Mouse (Mus musculus) heart, embryonic 11.5 days (tissue): ENCODE measurements around the gene Nfu1. TPM values are rescaled to one million over a fixed set of nuclear protein-coding genes. Genes with fewer than 3 reads are reported as not detected.
"Not testable (repeated sequence)": the region's sequence is repeated elsewhere in the genome, so short reads cannot be mapped to it uniquely, and the experiment has no call there.

Source experiments
- ATAC-seq: fragments of 200-750 bp; cut with Nextera tagmentation; replicated peaks from 2 replicates; pipeline ENCODE4 v1.8.0; 2017; ENCODE audit warnings: moderate library complexity; ENCODE audit not compliant: insufficient number of reproducible peaks, low FRiP score, low TSS enrichment
- H3K27ac ChIP-seq: fragments of 300-500 bp; sonication (generic); 2 replicates; pipeline ENCODE4 v1.5.1; 2014; ENCODE audit warnings: mild to moderate bottlenecking, low read depth, low read length
- H3K27me3 ChIP-seq: fragments of 300-500 bp; sonication (generic); 2 replicates; pipeline ENCODE4 v1.6.1; 2014; ENCODE audit warnings: mild to moderate bottlenecking, low read length, mixed read lengths; ENCODE audit not compliant: control insufficient read depth, insufficient read depth
- H3K36me3 ChIP-seq: fragments of 300-500 bp; sonication (generic); 2 replicates; pipeline ENCODE4 v1.6.1; 2014; ENCODE audit warnings: mild to moderate bottlenecking, low read length, moderate library complexity, mixed read lengths; ENCODE audit not compliant: control insufficient read depth, insufficient read depth
- H3K4me1 ChIP-seq: fragments of 300-500 bp; sonication (generic); 2 replicates; pipeline ENCODE4 v1.6.1; 2014; ENCODE audit warnings: low read length; ENCODE audit not compliant: control insufficient read depth, insufficient read depth
- H3K4me2 ChIP-seq: fragments of 300-500 bp; sonication (generic); 2 replicates; pipeline ENCODE4 v1.6.1; 2014; ENCODE audit warnings: mild to moderate bottlenecking, moderate library complexity
- H3K4me3 ChIP-seq: fragments of 300-500 bp; sonication (generic); 2 replicates; pipeline ENCODE4 v1.5.1; 2014; ENCODE audit warnings: low read depth, low read length
- H3K9ac ChIP-seq: fragments of 300-500 bp; sonication (generic); 2 replicates; pipeline ENCODE4 v1.6.1; 2014; ENCODE audit warnings: mild to moderate bottlenecking, low read depth, low read length, moderate library complexity
- H3K9me3 ChIP-seq: fragments of 300-500 bp; sonication (generic); replicated peaks from 2 replicates; pipeline ENCODE4 v1.6.1; 2016; ENCODE audit warnings: low read length; ENCODE audit not compliant: control insufficient read depth
- WGBS: fragments of 180-500 bp; shearing (Covaris S2); extraction: QIAGEN DNeasy Blood & Tissue Kit; methylation state at CpG from one replicate; pipeline ENCODE4 v1.1.7; 2014; ENCODE audit not compliant: insufficient replicate concordance; 5-methylcytosine and 5-hydroxymethylcytosine counted together
- polyA plus RNA-seq: library from polyadenylated mRNA; unstranded; fragments of >200 nt; fragmentation: Nextera tagmentation; extraction: Ambion mirVana; gene quantifications from 2 replicates; pipeline ENCODE4 v1.2.1, GENCODE M21; 2014

Gene Nfu1
- polyA plus RNA-seq, 1 experiment from 2014 or later: 96.8 TPM

DNA sequence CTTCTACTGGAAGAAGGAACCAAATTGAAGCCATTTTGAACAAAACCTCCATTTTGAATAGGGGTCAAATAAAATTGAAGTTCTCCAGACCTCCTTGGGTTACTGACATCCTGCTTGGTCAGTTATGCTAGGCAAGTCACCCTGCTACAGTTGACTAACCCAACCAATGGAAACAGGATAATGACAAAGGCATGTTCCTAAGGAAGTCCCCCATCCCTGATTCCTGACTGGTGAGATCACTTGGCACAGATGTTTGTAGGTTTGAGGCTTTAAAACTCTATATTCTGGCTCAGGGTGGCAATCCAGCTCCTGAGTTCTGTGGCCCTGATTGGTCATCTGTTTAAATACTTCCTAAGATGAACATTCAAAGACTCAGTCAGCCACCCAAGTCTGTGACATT is 3.5 kb upstream of the Nfu1 start:
- H3K36me3 ChIP-seq: no peaks in the 10 kb centered on the region
- no peak overlapping the region for H3K4me3 ChIP-seq
- H3K9ac ChIP-seq: no peak overlapping the region
- no peak overlapping the region for H3K4me2 ChIP-seq
- ATAC-seq: no peak
- H3K27ac ChIP-seq: no peak overlapping the region
- no peaks in the 10 kb centered on the region for H3K27me3 ChIP-seq
- H3K4me1 ChIP-seq: 0 out of 2 replicates have a peak, but pooled peaks cover 4% of the 10 kb centered on the region
- H3K9me3 ChIP-seq: no peaks in the 10 kb centered on the region

GRCm38 (mm10) chr6:87009692-87010328 is 774 bp downstream of the Nfu1 start:
- Histone ChIP-seq H3K9me3 (no peaks in the 10 kb centered on the region), H3K27ac (peak overlapping the region; percentile 89), H3K4me2 (peak overlapping the region; percentile 70), H3K9ac (peak overlapping the region; percentile 95), H3K4me3 (peak overlapping the region; percentile 95), H3K36me3 (no peaks in the 10 kb centered on the region), H3K4me1 (0 out of 2 replicates have a peak, but pooled peaks cover 6% of the 10 kb centered on the region), H3K27me3 (no peaks in the 10 kb centered on the region)
- WGBS: under 1% methylated on average over 36 of the region's 36 CpGs
- peak; percentile 92 for ATAC-seq

- WGBS: 62% methylated on average over 4 of the region's 4 CpGs
- Histone ChIP-seq H3K27ac (no peak overlapping the region), H3K4me1 (no peaks in the 10 kb centered on the region), H3K4me2 (no peak overlapping the region), H3K9me3 (0 out of 2 replicates have a peak, but pooled peaks cover 3% of the 10 kb centered on the region), H3K9ac (no peak overlapping the region), H3K27me3 (no peaks in the 10 kb centered on the region), H3K36me3 (peaks cover 16% of the 10 kb centered on the region; the same call in 1 of the 2 replicates), H3K4me3 (no peak overlapping the region)
- ATAC-seq: no peak
Observed at GRCm38 (mm10) chr6:87016916-87017315, 7.9 kb downstream of the Nfu1 start.

- Histone ChIP-seq H3K4me3 (no peak overlapping the region), H3K36me3 (peaks cover 22% of the 10 kb centered on the region), H3K9me3 (0 out of 2 replicates have a peak, but pooled peaks cover 3% of the 10 kb centered on the region), H3K4me1 (no peaks in the 10 kb centered on the region), H3K27ac (no peak overlapping the region), H3K27me3 (no peaks in the 10 kb centered on the region), H3K4me2 (no peak overlapping the region), H3K9ac (no peak overlapping the region)
- 85% methylated on average over 8 of the region's 8 CpGs for WGBS
- ATAC-seq: no peak
Observed at GRCm38 (mm10) chr6:87018874-87019273, 9.8 kb downstream of the Nfu1 start.

- Histone ChIP-seq H3K9me3 (0 out of 2 replicates have a peak, but pooled peaks cover 3% of the 10 kb centered on the region), H3K4me3 (no peak overlapping the region), H3K27me3 (no peaks in the 10 kb centered on the region), H3K4me1 (peaks cover 7% of the 10 kb centered on the region), H3K4me2 (no peak overlapping the region), H3K36me3 (peaks cover 32% of the 10 kb centered on the region), H3K27ac (no peak overlapping the region), H3K9ac (no peak overlapping the region)
- WGBS: 95% methylated on average over 12 of the region's 12 CpGs
- no peak for ATAC-seq
Observed at GRCm38 (mm10) chr6:87021791-87022190, 12.8 kb downstream of the Nfu1 start.

- Histone ChIP-seq H3K4me2 (no peak overlapping the region), H3K9ac (no peak overlapping the region), H3K4me1 (peaks cover 10% of the 10 kb centered on the region), H3K27ac (no peak overlapping the region), H3K36me3 (peaks cover 17% of the 10 kb centered on the region), H3K4me3 (no peak overlapping the region), H3K27me3 (no peaks in the 10 kb centered on the region), H3K9me3 (no peaks in the 10 kb centered on the region)
- no peak for ATAC-seq
- 83% methylated on average over 7 of the region's 7 CpGs for WGBS
Observed at GRCm38 (mm10) chr6:87026980-87027379, 17.9 kb downstream of the Nfu1 start.

GRCm38 (mm10) chr6:87028881-87029280 is 19.8 kb downstream of the Nfu1 start:
- Histone ChIP-seq H3K27ac (no peak overlapping the region), H3K9me3 (no peaks in the 10 kb centered on the region), H3K4me3 (no peak overlapping the region), H3K36me3 (peaks cover 10% of the 10 kb centered on the region), H3K4me2 (no peak overlapping the region), H3K27me3 (no peaks in the 10 kb centered on the region), H3K9ac (no peak overlapping the region), H3K4me1 (peaks cover 10% of the 10 kb centered on the region)
- no peak for ATAC-seq

DNA sequence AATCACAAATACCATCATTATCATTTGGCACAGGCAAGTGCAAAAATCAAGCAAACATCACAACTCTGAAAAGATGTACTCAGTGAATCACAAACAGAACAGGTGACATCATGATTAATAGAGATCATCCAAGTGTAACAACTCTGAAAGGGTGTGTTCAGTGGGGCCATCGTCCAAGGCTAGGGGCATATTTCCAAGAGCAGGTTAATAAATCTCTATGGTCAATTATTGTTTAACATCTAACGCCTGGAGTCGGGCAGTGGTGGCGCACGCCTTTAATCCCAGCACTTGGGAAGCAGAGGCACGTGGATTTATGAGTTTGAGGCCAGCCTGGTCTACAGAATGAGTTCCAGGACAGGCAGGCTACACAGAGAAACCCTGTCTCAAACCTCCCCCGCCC is 22.3 kb downstream of the Nfu1 start:
- H3K36me3 ChIP-seq, ATAC-seq, H3K27ac ChIP-seq, H3K4me3 ChIP-seq, H3K9ac ChIP-seq, H3K9me3 ChIP-seq, H3K27me3 ChIP-seq, H3K4me2 ChIP-seq, H3K4me1 ChIP-seq: not testable (repeated sequence)
- 87% methylated on average over 7 of the region's 7 CpGs for WGBS

GRCm38 (mm10) chr6:87032401-87032800 is 23.4 kb downstream of the Nfu1 start:
- WGBS: 57% methylated on average over 3 of the region's 3 CpGs
- no peak overlapping the region for H3K4me2 ChIP-seq
- no peaks in the 10 kb centered on the region for H3K36me3 ChIP-seq
- peaks cover 3% of the 10 kb centered on the region; the same call in 1 of the 2 replicates for H3K9me3 ChIP-seq
- H3K9ac ChIP-seq: no peak overlapping the region
- 0 out of 2 replicates have a peak, but pooled peaks cover 3% of the 10 kb centered on the region for H3K4me1 ChIP-seq
- no peak overlapping the region for H3K27ac ChIP-seq
- H3K27me3 ChIP-seq: no peaks in the 10 kb centered on the region
- no peak for ATAC-seq
- H3K4me3 ChIP-seq: no peak overlapping the region
